In the genomic region with DNA sequence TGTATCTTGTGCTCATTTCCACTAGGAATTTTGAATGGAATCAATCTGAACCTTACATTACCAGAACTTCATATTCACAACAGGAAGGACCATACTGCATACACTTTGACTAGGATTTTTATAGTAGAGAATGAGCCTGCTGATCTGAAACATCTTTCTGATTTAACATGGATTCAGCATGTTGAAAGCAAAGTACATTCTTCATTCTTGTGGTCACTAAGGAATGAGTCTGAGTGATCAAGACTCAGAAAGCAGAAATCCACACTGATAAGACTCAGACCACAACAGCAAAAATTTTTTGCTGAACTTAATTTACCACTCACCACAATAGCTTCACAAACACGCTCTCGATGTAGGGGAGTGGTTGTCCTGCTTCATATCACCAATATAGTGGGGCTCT, we compare ENCODE assay signal across 32 mouse cellular contexts.
"Had no signal": no experiment of that assay in that cellular context is flagged by ENCODE, and none has a peak within 500 bp of the region (broad histone marks: within the 10 kb centered on the region; RNA-seq: fewer than 3 reads in every experiment).

No protein-coding gene starts in this region.

- H3K27ac ChIP-seq: heart, embryonic 13.5 days; heart, embryonic 15.5 days; hindbrain, embryonic 12.5 days; hindbrain, embryonic 13.5 days; hindbrain, embryonic 14.5 days; hindbrain, embryonic 15.5 days; hindbrain, postnatal 0 days; intestine, embryonic 15.5 days; kidney, embryonic 15.5 days; kidney, postnatal 0 days; layer of hippocampus, adult 2 months; left cerebral cortex, adult 2 months had no signal

- H3K9me3 ChIP-seq: heart, embryonic 12.5 days; heart, embryonic 13.5 days; heart, embryonic 15.5 days; hindbrain, embryonic 12.5 days; hindbrain, embryonic 13.5 days; hindbrain, embryonic 15.5 days; intestine, embryonic 15.5 days; kidney, embryonic 15.5 days had no signal

- ATAC-seq: hindbrain, embryonic 16.5 days; hindbrain, postnatal 0 days; intestine, embryonic 15.5 days; intestine, embryonic 16.5 days; intestine, postnatal 0 days had no signal

- H3K4me3 ChIP-seq: heart, embryonic 12.5 days; heart, embryonic 13.5 days; heart, embryonic 15.5 days; hindbrain, embryonic 12.5 days; hindbrain, embryonic 13.5 days; hindbrain, embryonic 15.5 days; intestine, embryonic 15.5 days; kidney, embryonic 15.5 days; layer of hippocampus, adult 2 months; left cerebral cortex, adult 2 months had no signal

- H3K4me1 ChIP-seq: heart, embryonic 12.5 days; heart, embryonic 13.5 days; heart, embryonic 15.5 days; hindbrain, embryonic 12.5 days; hindbrain, embryonic 13.5 days; hindbrain, embryonic 15.5 days; intestine, embryonic 15.5 days; kidney, embryonic 15.5 days had no signal

- H3K36me3 ChIP-seq: heart, embryonic 12.5 days; heart, embryonic 13.5 days; heart, embryonic 15.5 days; hindbrain, embryonic 12.5 days; hindbrain, embryonic 13.5 days; hindbrain, embryonic 15.5 days; intestine, embryonic 15.5 days; kidney, embryonic 15.5 days had no signal

- H3K9ac ChIP-seq: heart, embryonic 12.5 days; heart, embryonic 13.5 days; heart, embryonic 15.5 days; hindbrain, embryonic 12.5 days; hindbrain, embryonic 13.5 days; hindbrain, embryonic 14.5 days; hindbrain, embryonic 15.5 days; intestine, embryonic 15.5 days; kidney, embryonic 15.5 days had no signal

- H3K4me2 ChIP-seq: heart, embryonic 12.5 days; heart, embryonic 13.5 days; heart, embryonic 15.5 days; hindbrain, embryonic 12.5 days; hindbrain, embryonic 13.5 days; hindbrain, embryonic 14.5 days; hindbrain, embryonic 15.5 days; intestine, embryonic 15.5 days; kidney, embryonic 15.5 days had no signal

- DNase-seq: heart, postnatal 10 days; heart, postnatal 14 days; heart, postnatal 36 days; heart, postnatal 4 days; kidney, adult 11 months; kidney, adult 18-20 months; kidney, adult 2 months; kidney, adult 8-10 months; kidney, adult 9 months; kidney, postnatal 10 days; kidney, postnatal 14 days; kidney, postnatal 25 days; kidney, postnatal 36 days; kidney, postnatal 4 days; layer of hippocampus, adult 9-11 months; layer of hippocampus, postnatal 36 days had no signal

- H3K27me3 ChIP-seq: heart, embryonic 12.5 days; heart, embryonic 13.5 days; heart, embryonic 15.5 days; hindbrain, embryonic 12.5 days; hindbrain, embryonic 13.5 days; hindbrain, embryonic 15.5 days; intestine, embryonic 15.5 days; kidney, embryonic 15.5 days had no signal
